Mouse (Mus musculus): ENCODE results near the gene Gdf5.

The Gdf5 gene

DNA sequence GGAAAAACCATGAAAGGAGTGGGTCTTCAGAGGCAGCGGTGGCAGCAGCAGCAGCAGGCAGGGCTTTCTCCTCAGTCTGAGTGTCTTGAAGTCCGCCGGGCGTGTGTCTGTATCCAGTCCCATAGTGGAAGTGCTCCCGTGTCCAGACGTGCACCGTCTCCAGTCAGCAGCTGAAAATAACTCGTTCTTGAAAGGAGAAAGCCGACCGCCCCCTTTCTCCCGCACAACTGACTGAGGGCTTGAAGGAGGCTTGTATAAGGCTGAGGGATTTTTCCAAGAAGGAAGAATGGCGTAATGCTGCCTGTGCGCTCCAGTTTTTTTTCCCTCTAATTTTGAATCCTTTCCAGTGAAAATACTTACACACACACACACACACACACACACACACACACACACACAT is at the start of gene Gdf5:
Gene Gdf5 (minus strand): TSS at position 244 of the 400 bp plus-strand sequence.
- no peak for DNase-seq (ENCODE audit: extremely low read depth, insufficient read length, low spot score)

DNA sequence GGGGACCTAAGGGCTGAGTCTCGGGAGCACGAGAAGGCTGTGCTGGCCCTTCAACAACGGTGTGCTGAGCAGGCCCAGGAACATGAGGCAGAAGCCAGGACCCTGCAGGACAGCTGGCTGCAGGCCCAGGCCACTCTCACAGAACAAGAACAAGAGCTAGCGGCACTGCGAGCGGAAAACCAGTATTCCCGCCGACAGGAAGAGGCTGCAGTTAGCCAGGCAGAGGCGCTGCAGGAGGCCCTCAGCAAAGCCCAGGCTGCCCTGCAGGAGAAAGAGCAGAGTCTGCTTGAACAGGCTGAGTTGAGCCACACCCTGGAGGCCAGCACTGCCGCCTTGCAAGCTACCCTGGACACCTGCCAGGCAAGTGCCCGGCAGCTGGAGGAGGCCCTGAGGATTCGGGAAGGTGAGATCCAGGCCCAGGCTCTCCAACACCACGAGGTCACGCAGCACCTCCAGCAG is 46.7 kb upstream of the Gdf5 start:
- DNase-seq (ENCODE audit: extremely low read depth, insufficient read length, low spot score) = no peak

- DNase-seq (ENCODE audit: extremely low read depth, insufficient read length, low spot score) = no peak
These were observed 46.0 kb upstream of the Gdf5 start for GRCm38 (mm10) chr2:155991151-155991550.

GRCm38 (mm10) chr2:155989085-155989484 is 43.9 kb upstream of the Gdf5 start:
- no peak for DNase-seq (ENCODE audit: extremely low read depth, insufficient read length, low spot score)

DNA sequence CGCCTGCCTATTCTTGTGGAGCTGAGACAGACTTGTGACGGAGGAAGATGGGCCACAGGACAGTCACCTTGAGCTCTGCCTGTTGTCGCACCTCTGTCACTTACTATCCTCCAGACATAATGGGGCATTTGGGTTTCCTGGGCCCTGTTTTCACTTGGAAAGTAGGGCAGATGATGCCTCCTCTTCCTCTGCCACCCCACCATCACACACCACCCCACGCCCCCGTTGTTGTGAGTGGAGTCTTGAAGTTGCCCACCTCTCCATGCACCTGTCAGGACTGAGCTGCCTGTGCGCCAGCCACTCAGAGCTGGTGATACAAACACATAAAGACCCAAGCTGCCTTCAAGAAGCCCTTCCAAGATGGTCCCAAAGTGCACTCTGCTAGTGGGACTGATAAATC is 42.0 kb upstream of the Gdf5 start:
- no peak for DNase-seq (ENCODE audit: extremely low read depth, insufficient read length, low spot score)

DNA sequence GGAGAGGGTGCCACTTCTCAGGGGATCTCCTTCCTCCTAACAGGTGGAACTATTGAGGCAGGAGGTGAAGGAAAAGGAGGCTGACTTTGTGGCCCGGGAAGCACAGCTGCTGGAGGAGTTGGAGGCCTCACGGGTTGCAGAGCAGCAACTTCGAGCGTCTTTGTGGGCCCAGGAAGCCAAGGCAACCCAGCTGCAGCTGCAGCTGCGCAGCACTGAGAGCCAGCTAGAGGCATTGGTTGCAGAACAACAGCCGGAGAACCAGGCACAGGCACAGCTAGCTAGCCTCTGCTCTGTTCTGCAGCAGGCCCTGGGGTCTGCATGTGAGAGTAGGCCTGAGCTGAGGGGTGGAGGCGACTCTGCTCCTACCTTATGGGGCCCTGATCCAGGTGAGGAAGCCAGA is 40.6 kb upstream of the Gdf5 start:
- no peak for DNase-seq (ENCODE audit: extremely low read depth, insufficient read length, low spot score)

- DNase-seq (ENCODE audit: extremely low read depth, insufficient read length, low spot score) = peak; percentile 72
These were observed 34.3 kb upstream of the Gdf5 start for GRCm38 (mm10) chr2:155979328-155979991.

DNA sequence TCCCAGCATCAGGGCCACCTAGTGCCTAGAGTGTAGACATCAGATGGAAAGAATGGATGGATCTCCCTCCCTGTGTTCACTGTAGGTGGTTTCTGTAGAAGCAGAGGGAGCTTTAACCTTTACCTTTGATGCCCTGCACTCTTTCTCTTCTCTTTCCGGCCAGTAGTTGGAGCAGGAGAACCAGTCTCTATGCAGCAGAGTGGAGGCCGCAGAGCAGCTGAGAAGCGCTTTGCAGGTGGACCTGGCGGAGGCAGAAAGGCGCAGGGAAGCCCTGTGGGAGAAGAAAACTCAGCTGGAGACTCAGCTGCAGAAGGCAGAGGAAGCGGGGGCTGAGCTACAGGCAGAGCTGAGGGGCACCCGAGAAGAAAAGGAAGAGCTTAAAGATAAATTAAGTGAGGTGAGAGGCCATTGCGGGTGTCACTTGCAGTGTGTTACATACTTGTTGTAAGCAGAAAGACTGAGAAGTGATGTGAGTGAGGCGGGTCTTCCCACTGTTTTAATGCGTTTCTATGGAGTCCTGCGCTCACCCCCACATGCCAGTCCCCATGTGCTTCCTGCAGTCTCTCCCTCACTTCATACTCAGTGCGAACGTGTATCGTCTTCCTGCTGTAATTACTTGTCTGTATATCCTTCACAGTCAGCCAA is 29.0 kb upstream of the Gdf5 start:
- no peak for DNase-seq (ENCODE audit: extremely low read depth, insufficient read length, low spot score)

GRCm38 (mm10) chr2:155973348-155973747 is 28.2 kb upstream of the Gdf5 start:
- DNase-seq (ENCODE audit: extremely low read depth, insufficient read length, low spot score) = no peak

- no peak for DNase-seq (ENCODE audit: extremely low read depth, insufficient read length, low spot score)
These were observed 17.8 kb upstream of the Gdf5 start for GRCm38 (mm10) chr2:155962991-155963390.

DNA sequence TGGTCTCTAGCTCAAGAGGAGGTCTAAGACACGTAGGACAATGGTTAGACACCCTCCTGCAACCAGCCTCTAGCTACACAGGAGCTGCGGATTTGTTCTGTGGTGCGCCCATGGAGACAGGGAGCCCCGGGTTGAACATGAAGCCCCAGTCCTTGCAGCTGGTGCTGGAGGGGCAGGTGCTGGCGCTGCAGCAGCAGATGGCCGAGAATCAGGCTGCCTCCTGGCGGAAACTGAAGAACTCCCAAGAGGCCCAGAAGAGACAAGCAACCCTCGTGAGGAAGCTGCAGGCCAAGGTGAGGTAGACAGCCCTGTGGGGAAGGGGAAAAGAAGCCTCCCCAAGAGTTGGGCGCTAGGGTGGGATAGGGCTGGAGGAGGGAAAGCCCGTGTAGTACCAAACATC is 16.7 kb upstream of the Gdf5 start:
- DNase-seq (ENCODE audit: extremely low read depth, insufficient read length, low spot score) = no peak

GRCm38 (mm10) chr2:155959981-155960380 is 14.8 kb upstream of the Gdf5 start:
- no peak for DNase-seq (ENCODE audit: extremely low read depth, insufficient read length, low spot score)

DNA sequence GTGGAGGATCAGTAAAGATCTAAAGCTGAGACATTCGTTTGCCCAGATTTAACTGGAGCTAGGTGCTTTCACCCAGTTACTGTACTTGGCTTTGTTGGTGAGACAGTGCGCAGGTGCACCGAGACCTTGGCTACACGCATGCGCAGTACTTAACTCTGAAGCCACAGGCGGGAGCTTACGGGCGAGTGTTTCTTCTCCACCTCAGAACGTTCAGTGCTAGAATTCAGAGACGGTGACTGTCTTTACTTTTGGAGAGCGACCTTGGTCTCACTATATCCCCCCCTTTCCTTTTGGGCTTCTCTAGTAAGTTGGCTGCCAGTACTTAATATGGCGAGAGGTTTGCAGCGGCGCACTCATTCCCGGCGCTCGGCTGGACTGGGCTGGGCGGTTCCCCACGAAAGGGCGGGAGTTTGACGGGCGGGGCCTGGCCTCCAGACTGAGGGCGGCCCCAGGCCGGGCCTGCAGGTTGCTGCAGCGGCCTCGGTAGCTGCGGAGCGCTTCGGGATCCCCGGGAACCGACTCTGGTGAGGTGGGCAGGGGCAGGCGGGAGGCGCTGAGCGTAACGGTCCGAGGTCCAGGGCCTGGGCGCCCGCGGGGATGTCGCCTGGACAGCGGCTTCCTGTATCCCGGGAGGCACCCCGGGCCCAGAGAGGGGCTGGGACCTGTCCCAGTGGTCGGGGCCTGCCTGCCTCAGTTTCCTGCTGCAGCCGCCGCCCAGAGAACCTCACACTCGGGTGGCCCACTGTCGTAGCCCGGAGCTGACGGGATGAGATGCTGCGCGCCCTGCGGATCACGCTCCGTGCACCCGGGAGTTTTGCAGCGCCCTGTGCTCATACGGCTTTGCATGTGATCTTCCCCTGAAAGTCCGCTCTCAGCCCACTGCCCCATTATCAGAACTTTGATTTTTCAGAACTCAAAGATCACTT is 11.2 kb upstream of the Gdf5 start, which contains the start of gene Cep250:
Gene Cep250 (plus strand): TSS at position 325 of the 926 bp plus-strand sequence.
- DNase-seq (ENCODE audit: extremely low read depth, insufficient read length, low spot score) = peak; percentile 92

GRCm38 (mm10) chr2:155952006-155952405 is 6.8 kb upstream of the Gdf5 start:
- peak; percentile 39 for DNase-seq (ENCODE audit: extremely low read depth, insufficient read length, low spot score)

DNA sequence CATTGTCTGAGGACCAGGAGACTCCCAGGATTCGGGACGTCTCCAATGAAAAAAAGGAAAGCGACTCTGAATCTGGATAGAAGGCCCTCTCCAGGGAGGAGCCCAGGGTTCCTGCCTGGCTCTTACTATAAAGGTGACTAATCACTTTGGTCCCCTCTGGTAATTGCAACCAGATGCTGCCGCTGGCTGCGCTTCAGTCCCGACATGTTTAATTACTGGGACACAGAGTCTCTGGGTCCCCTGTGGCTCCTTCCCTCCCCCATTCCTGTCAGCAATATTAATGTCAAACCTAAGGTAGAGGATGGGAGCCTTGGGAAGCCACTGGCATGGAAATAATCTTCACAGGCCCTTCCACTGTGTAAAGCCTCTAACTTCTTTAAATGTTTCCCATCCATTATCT is 4.2 kb upstream of the Gdf5 start:
- peak; percentile 60 for DNase-seq (ENCODE audit: extremely low read depth, insufficient read length, low spot score)

DNA sequence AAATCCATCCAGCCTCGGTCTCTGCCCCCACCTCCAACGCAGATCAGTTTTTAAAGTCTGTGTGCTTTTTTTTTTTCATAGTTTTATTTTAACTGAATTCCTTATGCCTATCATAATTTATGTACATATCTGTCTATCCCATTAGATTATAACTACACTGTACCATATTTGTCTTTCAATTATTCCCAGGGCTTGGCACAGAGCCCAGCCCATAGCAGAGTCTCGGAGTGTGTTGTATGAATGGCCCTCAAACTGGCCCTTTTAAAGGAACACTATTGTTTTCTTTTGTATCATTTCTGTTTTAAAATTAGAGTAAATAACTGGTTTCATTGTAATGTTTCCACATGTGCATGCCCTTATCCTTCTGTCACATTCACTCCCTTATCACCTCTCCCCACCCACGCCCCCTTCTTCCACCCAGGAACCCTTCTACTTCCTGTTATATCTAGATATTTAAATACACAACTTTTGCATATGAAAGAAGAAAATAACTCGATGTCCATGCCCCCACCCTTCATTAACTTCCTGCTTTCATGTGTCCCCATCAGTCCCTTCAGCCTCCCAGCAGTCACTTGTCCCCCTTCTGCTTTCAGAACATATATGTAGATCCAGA is 2.3 kb upstream of the Gdf5 start:
- no peak for DNase-seq (ENCODE audit: extremely low read depth, insufficient read length, low spot score)

GRCm38 (mm10) chr2:155946499-155946898 is 1.3 kb upstream of the Gdf5 start:
- no peak for DNase-seq (ENCODE audit: extremely low read depth, insufficient read length, low spot score)

GRCm38 (mm10) chr2:155946069-155946468 is 902 bp upstream of the Gdf5 start:
- DNase-seq (ENCODE audit: extremely low read depth, insufficient read length, low spot score) = peak; percentile 59

GRCm38 (mm10) chr2:155945580-155945979 is 413 bp upstream of the Gdf5 start:
- no peak for DNase-seq (ENCODE audit: extremely low read depth, insufficient read length, low spot score)

GRCm38 (mm10) chr2:155944685-155945084 is 482 bp downstream of the Gdf5 start:
- no peak for DNase-seq (ENCODE audit: extremely low read depth, insufficient read length, low spot score)

GRCm38 (mm10) chr2:155943463-155943862 is 1.7 kb downstream of the Gdf5 start:
- no peak for DNase-seq (ENCODE audit: extremely low read depth, insufficient read length, low spot score)

Data from 3134 (cell line).